Mouse (Mus musculus) CH12.LX (cell line): ENCODE results near the gene Lrrc8a. TPM values are rescaled to one million over a fixed set of nuclear protein-coding genes. Genes with fewer than 3 reads are reported as not detected.

Experiments used
- DNase-seq: peaks from one replicate; pipeline ENCODE4 v3.0.0-alpha.2; 2013; ENCODE audit errors: extremely low read depth
- H3K27ac ChIP-seq: 2 replicates; pipeline ENCODE4 v1.5.1; 2012; ENCODE audit warnings: low read depth, mild to moderate bottlenecking, control low read depth, moderate library complexity; ENCODE audit not compliant: insufficient read depth
- H3K27me3 ChIP-seq: replicated peaks from 2 replicates; pipeline ENCODE3; 2012; ENCODE audit warnings: inconsistent platforms
- H3K36me3 ChIP-seq, 2 experiments: replicated peaks in 1 of 2; 2 replicates each; pipeline versions ENCODE3 to v1.6.1; 2012; ENCODE audit warnings: inconsistent platforms in 1 of 2, low read length in 1 of 2, mild to moderate bottlenecking in 1 of 2, mixed read lengths in 1 of 2, moderate library complexity in 1 of 2; ENCODE audit not compliant: control insufficient read depth in 1 of 2, insufficient read depth in 1 of 2
- H3K4me1 ChIP-seq, 2 experiments: 2 replicates each; pipeline ENCODE4 v1.6.1; 2012; ENCODE audit warnings: inconsistent platforms in 1 of 2, moderate library complexity in 1 of 2; ENCODE audit not compliant: insufficient read depth in 2 of 2, control insufficient read depth in 1 of 2
- H3K4me2 ChIP-seq: 2 replicates; pipeline ENCODE4 v1.6.1; 2012; ENCODE audit warnings: low read depth, mild to moderate bottlenecking, control low read depth; ENCODE audit not compliant: poor library complexity, insufficient read depth, severe bottlenecking
- H3K4me3 ChIP-seq, 3 experiments: fragments of 150-350 bp in 1 of 3; sonication (generic) in 1 of 3; replicated peaks in 1 of 3; 2 replicates each; pipeline versions ENCODE3 to v1.5.1; 2011 to 2012; ENCODE audit warnings: low read depth in 2 of 3, low read length in 2 of 3, mild to moderate bottlenecking in 2 of 3, moderate library complexity in 2 of 3, control low read depth in 1 of 3, improper control_type of control experiment in 1 of 3, inconsistent platforms in 1 of 3, mixed read lengths in 1 of 3; ENCODE audit not compliant: poor library complexity in 1 of 3
- H3K79me2 ChIP-seq: replicated peaks from 2 replicates; pipeline ENCODE4 v1.6.1; 2012; ENCODE audit warnings: mild to moderate bottlenecking, moderate library complexity; ENCODE audit not compliant: control insufficient read depth, poor library complexity, insufficient read depth, severe bottlenecking; ENCODE audit errors: extremely low read depth
- H3K9ac ChIP-seq: 2 replicates; pipeline ENCODE4 v1.6.1; 2012; ENCODE audit warnings: low read depth, mild to moderate bottlenecking, control low read depth, moderate library complexity; ENCODE audit not compliant: insufficient read depth
- H3K9me3 ChIP-seq: replicated peaks from 2 replicates; pipeline ENCODE3; 2012; ENCODE audit warnings: low read length, inconsistent platforms, mixed read lengths
- BHLHE40 ChIP-seq: IDR thresholded peaks from 2 replicates; pipeline ENCODE4 v1.6.1; 2011; ENCODE audit warnings: mild to moderate bottlenecking, low read depth, low read length, improper control_type of control experiment
- CHD1 ChIP-seq: IDR thresholded peaks from 2 replicates; pipeline ENCODE4 v1.6.1; 2012; ENCODE audit warnings: low read depth, low read length, improper control_type of control experiment, inconsistent platforms
- CHD2 ChIP-seq: IDR thresholded peaks from 2 replicates; pipeline ENCODE4 v1.6.1; 2011; ENCODE audit warnings: low read length, improper control_type of control experiment
- CTCF ChIP-seq, 2 experiments: IDR thresholded peaks in 1 of 2; conservative IDR thresholded peaks in 1 of 2; 2 replicates each; pipeline ENCODE4 v1.5.1; 2011 to 2012; ENCODE audit warnings: low read depth in 2 of 2, low read length in 2 of 2, improper control_type of control experiment in 1 of 2, inconsistent platforms in 1 of 2, mild to moderate bottlenecking in 1 of 2, moderate library complexity in 1 of 2
- EP300 ChIP-seq: IDR thresholded peaks from 2 replicates; pipeline ENCODE4 v1.6.1; 2011; ENCODE audit warnings: low read length, improper control_type of control experiment
- HCFC1 ChIP-seq: IDR thresholded peaks from 2 replicates; pipeline ENCODE4 v1.6.1; 2012; ENCODE audit warnings: low read depth, mild to moderate bottlenecking, inconsistent platforms, low read length, improper control_type of control experiment
- MEF2A ChIP-seq: IDR thresholded peaks from 2 replicates; pipeline ENCODE4 v1.6.1; 2014; ENCODE audit warnings: low read depth, mild to moderate bottlenecking, inconsistent platforms, low read length, improper control_type of control experiment, borderline replicate concordance
- MXI1 ChIP-seq: IDR thresholded peaks from 2 replicates; pipeline ENCODE4 v1.6.1; 2011; ENCODE audit warnings: mild to moderate bottlenecking, low read depth, low read length, improper control_type of control experiment
- NRF1 ChIP-seq: IDR thresholded peaks from 2 replicates; pipeline ENCODE4 v1.6.1; 2014; ENCODE audit warnings: low read depth, mild to moderate bottlenecking, inconsistent platforms, low read length, improper control_type of control experiment, moderate library complexity
- RCOR1 ChIP-seq: conservative IDR thresholded peaks from 2 replicates; pipeline ENCODE4 v1.6.1; 2012; ENCODE audit warnings: low read depth, mild to moderate bottlenecking, inconsistent platforms, low read length, improper control_type of control experiment
- SIN3A ChIP-seq: IDR thresholded peaks from 2 replicates; pipeline ENCODE4 v1.6.1; 2012; ENCODE audit warnings: low read length, improper control_type of control experiment, inconsistent platforms
- SMC3 ChIP-seq: IDR thresholded peaks from 2 replicates; pipeline ENCODE4 v1.6.1; 2011; ENCODE audit warnings: low read depth, low read length, improper control_type of control experiment
- TCF12 ChIP-seq: IDR thresholded peaks from 2 replicates; pipeline ENCODE4 v1.6.1; 2014; ENCODE audit warnings: low read depth, mild to moderate bottlenecking, inconsistent platforms, low read length, improper control_type of control experiment
- UBTF ChIP-seq: IDR thresholded peaks from 2 replicates; pipeline ENCODE4 v1.6.1; 2012; ENCODE audit warnings: low read depth, mild to moderate bottlenecking, inconsistent platforms, low read length, improper control_type of control experiment, moderate library complexity
- USF1 ChIP-seq: IDR thresholded peaks from 2 replicates; pipeline ENCODE4 v1.6.1; 2014; ENCODE audit warnings: low read depth, mild to moderate bottlenecking, inconsistent platforms, low read length, improper control_type of control experiment
- ZKSCAN1 ChIP-seq: IDR thresholded peaks from 2 replicates; pipeline ENCODE4 v1.6.1; 2012; ENCODE audit warnings: low read depth, inconsistent platforms, low read length, improper control_type of control experiment, borderline replicate concordance
- ZNF384 ChIP-seq: IDR thresholded peaks from 2 replicates; pipeline ENCODE4 v1.6.1; 2012; ENCODE audit warnings: low read depth, low read length, improper control_type of control experiment, inconsistent platforms
- dilution Hi-C: fragments of 300-500 bp; cut with MboI; formaldehyde crosslinking; loops from 2 replicates; pipeline ENCODE4 v1.14.3; 2020; ENCODE audit warnings: low sequenced_read_pairs; ENCODE audit not compliant: extremely low pct_unique_long_range_greater_than_20kb, extremely low pct_ligation_motif_present
- in situ Hi-C: fragments of 300-500 bp; cut with MboI; formaldehyde crosslinking; loops from 3 replicates; pipeline ENCODE4 v1.14.3; 2019; ENCODE audit warnings: low sequenced_read_pairs, low pct_ligation_motif_present, low pct_unique_long_range_greater_than_20kb, mixed read lengths
- polyA plus RNA-seq: library from polyadenylated mRNA; unstranded; fragments of >175 nt; gene quantifications from 2 replicates; pipeline ENCODE4 v1.2.1, GENCODE M21; 2012; ENCODE audit warnings: low read depth; ENCODE audit not compliant: insufficient read length
- total RNA-seq, 2 experiments: library from RNA; depleted of rRNA; stranded (reverse); fragments of 300-350 nt in 1 of 2; fragments of >200 nt in 1 of 2; gene quantifications; 2 replicates each; pipeline ENCODE4 v1.2.3; 2012 to 2014

Gene Lrrc8a
- total and polyA plus RNA-seq, 3 experiments, result 1.4 to 2.8 (median 1.8) TPM

DNA sequence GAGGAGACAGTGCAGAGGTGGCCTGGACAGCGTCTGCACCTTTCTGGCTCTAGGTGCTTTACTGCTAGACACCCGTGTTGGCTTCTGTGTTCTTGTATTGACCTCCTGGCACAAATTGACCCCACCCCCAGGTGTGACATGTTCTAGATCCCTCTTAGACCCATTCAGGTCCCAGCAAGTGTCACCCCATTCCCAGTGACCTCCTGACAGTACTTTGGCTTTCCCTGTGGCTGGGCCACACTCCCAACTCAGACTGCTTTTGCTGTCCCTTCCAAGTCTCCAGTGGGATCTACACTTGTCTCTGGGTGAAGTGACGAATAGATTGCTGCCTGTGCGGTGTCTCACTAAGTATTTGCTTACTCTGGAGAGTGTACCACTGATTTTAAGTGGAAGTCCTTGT is 30.1 kb upstream of the Lrrc8a start:
- no peak for TF ChIP-seq SMC3
- no peak for TF ChIP-seq CHD2
- TF ChIP-seq HCFC1, result no peak
- TF ChIP-seq TCF12, result no peak
- TF ChIP-seq MEF2A, result no peak
- no peak for TF ChIP-seq SIN3A
- TF ChIP-seq CTCF (conservative IDR thresholded peaks at IDR 0.05 in 1 of 2, IDR thresholded peaks at IDR 0.05 in 1 of 2; ENCODE audit: low read depth in 2 of 2, low read length in 2 of 2), result no peak
- TF ChIP-seq EP300, result no peak
- TF ChIP-seq RCOR1, result no peak
- TF ChIP-seq UBTF, result no peak
- TF ChIP-seq ZNF384, result no peak
- no peak for TF ChIP-seq ZKSCAN1
- no peak for TF ChIP-seq CHD1
- TF ChIP-seq NRF1, result no peak
- TF ChIP-seq MXI1, result no peak
- TF ChIP-seq USF1, result no peak

DNA sequence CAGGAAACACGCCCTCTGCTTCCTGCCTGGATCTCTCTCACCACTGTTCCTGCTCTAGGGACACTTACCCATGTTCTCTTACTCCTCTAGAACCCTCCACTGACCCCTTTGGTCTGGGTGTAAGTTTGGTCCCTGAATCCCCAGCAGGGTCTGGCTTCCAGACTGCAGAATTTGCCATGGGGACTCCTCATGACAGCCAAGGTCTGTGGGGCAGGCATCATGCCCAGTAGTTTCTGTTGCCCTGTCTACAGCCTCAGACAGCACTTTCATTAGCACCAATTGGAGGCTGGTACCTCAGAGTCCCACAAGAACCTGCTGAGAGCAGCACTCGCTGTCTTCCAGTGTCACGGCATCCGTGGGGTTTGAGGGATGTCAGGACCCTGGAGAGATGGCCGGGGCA is 29.6 kb upstream of the Lrrc8a start:
- dilution Hi-C loops, result no loop called here
- in situ Hi-C loops, result no loop called here
- Histone ChIP-seq H3K4me1 (peaks cover 8 to 16% of the 10 kb centered on the region in 2 experiments), H3K9me3 (no peaks in the 10 kb centered on the region), H3K27ac (no peak overlapping the region), H3K27me3 (peaks cover 23% of the 10 kb centered on the region), H3K9ac (no peak overlapping the region), H3K36me3 (no peaks in the 10 kb centered on the region), H3K4me3 (no peak overlapping the region), H3K79me2 (no peaks in the 10 kb centered on the region), H3K4me2 (no peak overlapping the region)
- TF ChIP-seq BHLHE40, result no peak
- DNase-seq, result no peak

More for the DNA sequence above, 30.1 kb upstream of the Lrrc8a start:
- no peak overlapping the region for H3K27ac ChIP-seq
- dilution Hi-C loops, result no loop called here
- H3K36me3 ChIP-seq, result no peaks in the 10 kb centered on the region
- H3K4me3 ChIP-seq, result no peak overlapping the region
- peaks cover 23% of the 10 kb centered on the region for H3K27me3 ChIP-seq
- no peaks in the 10 kb centered on the region for H3K79me2 ChIP-seq
- no peak overlapping the region for H3K4me2 ChIP-seq
- H3K9me3 ChIP-seq, result no peaks in the 10 kb centered on the region
- no peak for DNase-seq
- in situ Hi-C loops, result no loop called here
- no peak overlapping the region for H3K9ac ChIP-seq
- peaks cover 8 to 16% of the 10 kb centered on the region in 2 experiments for H3K4me1 ChIP-seq
